Mouse (Mus musculus): Measurements from ENCODE around the gene Car12. TPM values are rescaled to one million over a fixed set of nuclear protein-coding genes. Genes with fewer than 3 reads are reported as not detected.

Gene Car12
- total and polyA plus RNA-seq, 3 experiments = 16.4 to 38.0 (median 34.6) TPM

DNA sequence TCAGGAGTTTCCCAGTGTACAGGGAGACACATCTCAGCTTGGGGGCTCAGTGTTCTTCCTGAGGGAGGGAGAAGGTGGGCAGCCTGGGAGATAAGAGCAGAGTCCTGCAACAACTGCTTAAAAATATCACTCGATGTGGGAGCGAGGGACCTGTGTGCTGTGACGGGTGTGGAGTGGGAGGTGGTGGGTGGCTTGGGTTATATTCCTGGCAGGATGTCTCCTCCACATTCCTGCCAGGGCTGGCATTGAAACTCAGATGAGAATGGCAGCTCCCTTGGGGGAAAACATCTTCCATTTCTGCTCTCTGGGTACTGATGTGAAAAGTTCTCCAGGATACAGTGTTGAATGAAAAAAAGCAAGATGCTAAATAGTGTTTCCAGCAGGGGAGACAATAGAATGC is 3.0 kb downstream of the Car12 start:
- dilution Hi-C loops (cut with MboI; ENCODE audit: extremely low pct_ligation_motif_present, extremely low pct_unique_long_range_greater_than_20kb, low sequenced_read_pairs) = no loop called here
- Histone ChIP-seq H3K9me3 (replicated peaks; ENCODE audit: low read length) (no peaks in the 10 kb centered on the region), H3K36me3 (replicated peaks in 1 of 2; ENCODE audit: control insufficient read depth in 1 of 2, insufficient read depth in 1 of 2, low read length in 1 of 2) (peaks cover 2 to 51% of the 10 kb centered on the region in 2 experiments), H3K4me2 (ENCODE audit: insufficient read depth, low read depth, poor library complexity, severe bottlenecking) (no peak overlapping the region), H3K4me3 (replicated peaks in 1 of 3; ENCODE audit: low read depth in 2 of 3, low read length in 2 of 3, poor library complexity in 1 of 3) (no peak overlapping the region), H3K27ac (ENCODE audit: insufficient read depth, low read depth) (no peak overlapping the region), H3K27me3 (replicated peaks) (peaks cover 13% of the 10 kb centered on the region), H3K79me2 (replicated peaks; ENCODE audit: control insufficient read depth, extremely low read depth, insufficient read depth, poor library complexity, severe bottlenecking) (no peaks in the 10 kb centered on the region), H3K9ac (ENCODE audit: insufficient read depth, low read depth) (no peak overlapping the region), H3K4me1 (ENCODE audit: control insufficient read depth in 1 of 2, insufficient read depth in 2 of 2) (peaks cover 4 to 29% of the 10 kb centered on the region in 2 experiments; a peak in 2 of 4 replicates)
- DNase-seq (ENCODE audit: extremely low read depth) = no peak
- TF ChIP-seq SIN3A (IDR thresholded peaks at IDR 0.05; ENCODE audit: low read length) (no peak), E2F4 (IDR thresholded peaks at IDR 0.05; ENCODE audit: insufficient replicate concordance, low read depth, low read length) (no peak), CHD1 (IDR thresholded peaks at IDR 0.05; ENCODE audit: low read depth, low read length) (no peak), USF1 (IDR thresholded peaks at IDR 0.05; ENCODE audit: low read depth, low read length) (no peak), EP300 (IDR thresholded peaks at IDR 0.05; ENCODE audit: low read length) (no peak), UBTF (IDR thresholded peaks at IDR 0.05; ENCODE audit: low read depth, low read length) (no peak), GABPA (IDR thresholded peaks at IDR 0.05; ENCODE audit: insufficient replicate concordance, low read depth, low read length) (no peak)
- in situ Hi-C loops (cut with MboI; ENCODE audit: low pct_ligation_motif_present, low pct_unique_long_range_greater_than_20kb, low sequenced_read_pairs) = loop anchor here (10.0 kb wide), 1 partner anchor 572 kb away; no protein-coding TSS in a partner anchor

DNA sequence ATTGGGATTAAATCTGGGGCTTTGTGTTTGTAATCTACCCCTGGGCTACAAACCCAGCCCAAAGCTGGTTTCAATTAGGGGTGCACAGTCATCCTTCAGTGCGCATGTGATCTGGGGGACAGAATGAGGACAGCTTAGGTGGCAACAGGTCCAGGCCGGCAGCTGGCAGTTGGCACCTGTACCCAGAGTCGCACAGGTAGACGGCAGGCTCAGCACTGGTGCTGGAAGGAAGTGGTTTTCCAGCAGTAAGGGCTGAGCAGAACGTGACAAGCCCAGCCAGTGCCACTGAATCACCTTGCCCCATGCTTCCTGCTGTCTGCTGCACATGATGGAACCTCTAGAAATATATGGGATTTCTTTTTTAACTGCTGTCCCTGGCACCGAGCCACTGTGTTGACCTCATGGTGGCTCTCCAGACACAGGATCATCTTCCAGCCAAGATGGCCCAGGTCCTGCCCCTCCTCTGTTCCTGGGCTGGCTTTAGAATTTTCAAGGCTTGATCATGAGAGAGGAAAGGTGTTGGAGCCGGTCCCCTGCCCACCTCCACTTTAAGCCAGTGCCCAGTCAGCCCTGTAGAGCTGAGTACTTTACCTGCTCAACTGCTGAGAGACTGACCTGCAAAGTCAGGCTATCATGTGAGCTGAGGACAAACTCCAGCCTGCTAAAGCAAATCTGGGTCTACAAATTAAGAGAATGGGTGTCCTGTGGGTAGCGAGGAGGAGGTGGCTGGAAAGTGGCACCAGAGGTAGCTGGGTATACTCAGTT is 7.4 kb downstream of the Car12 start:
- H3K36me3 ChIP-seq (replicated peaks in 1 of 2; ENCODE audit: control insufficient read depth in 1 of 2, insufficient read depth in 1 of 2, low read length in 1 of 2) = peaks cover 2 to 91% of the 10 kb centered on the region in 2 experiments
- no peaks in the 10 kb centered on the region for H3K27me3 ChIP-seq (replicated peaks)
- DNase-seq (ENCODE audit: extremely low read depth) = no peak
- peaks cover 0 to 15% of the 10 kb centered on the region in 2 experiments; a peak in 2 of 4 replicates for H3K4me1 ChIP-seq (ENCODE audit: control insufficient read depth in 1 of 2, insufficient read depth in 2 of 2)
- H3K27ac ChIP-seq (ENCODE audit: insufficient read depth, low read depth) = no peak overlapping the region
- TF ChIP-seq IRF4 (IDR thresholded peaks at IDR 0.05; ENCODE audit: low read depth, low read length) (no peak), ELF1 (IDR thresholded peaks at IDR 0.05; ENCODE audit: low read depth, low read length) (no peak), EP300 (IDR thresholded peaks at IDR 0.05; ENCODE audit: low read length) (no peak), ZC3H11A (IDR thresholded peaks at IDR 0.05; ENCODE audit: low read depth, low read length) (no peak), ZKSCAN1 (IDR thresholded peaks at IDR 0.05; ENCODE audit: borderline replicate concordance, low read depth, low read length) (no peak), BHLHE40 (IDR thresholded peaks at IDR 0.05; ENCODE audit: low read depth, low read length) (no peak), HCFC1 (IDR thresholded peaks at IDR 0.05; ENCODE audit: low read depth, low read length) (no peak), JUN (IDR thresholded peaks at IDR 0.05; ENCODE audit: insufficient read depth, low read depth, low read length) (no peak), MXI1 (IDR thresholded peaks at IDR 0.05; ENCODE audit: low read depth, low read length) (no peak), ZMIZ1 (IDR thresholded peaks at IDR 0.05; ENCODE audit: low read depth, low read length) (no peak), ETS1 (conservative IDR thresholded peaks at IDR 0.05; ENCODE audit: low read depth, low read length) (no peak)
- no peak overlapping the region for H3K4me3 ChIP-seq (replicated peaks in 1 of 3; ENCODE audit: low read depth in 2 of 3, low read length in 2 of 3, poor library complexity in 1 of 3)
- dilution Hi-C loops (cut with MboI; ENCODE audit: extremely low pct_ligation_motif_present, extremely low pct_unique_long_range_greater_than_20kb, low sequenced_read_pairs) = no loop called here
- H3K4me2 ChIP-seq (ENCODE audit: insufficient read depth, low read depth, poor library complexity, severe bottlenecking) = no peak overlapping the region
- H3K9me3 ChIP-seq (replicated peaks; ENCODE audit: low read length) = no peaks in the 10 kb centered on the region
- in situ Hi-C loops (cut with MboI; ENCODE audit: low pct_ligation_motif_present, low pct_unique_long_range_greater_than_20kb, low sequenced_read_pairs) = no loop called here
- H3K79me2 ChIP-seq (replicated peaks; ENCODE audit: control insufficient read depth, extremely low read depth, insufficient read depth, poor library complexity, severe bottlenecking) = no peaks in the 10 kb centered on the region
- no peak overlapping the region for H3K9ac ChIP-seq (ENCODE audit: insufficient read depth, low read depth)
